ENCODE assay signal across 25 mouse cellular contexts in genomic region chr8:13593340-13593739, GRCm38 (mm10). TPM values are rescaled to one million over a fixed set of nuclear protein-coding genes. Genes with fewer than 3 reads are reported as not detected.
A peak's percentile ranks its signal among the peaks of the same experiment; 100 is the strongest.
DNase-seq lines count a peak whose midpoint lies in the region; ATAC-seq and TF ChIP-seq lines count a peak whose summit lies in the region.
"Had no signal": no experiment of that assay in that cellular context is flagged by ENCODE, and none has a peak within 500 bp of the region (broad histone marks: within the 10 kb centered on the region; RNA-seq: fewer than 3 reads in every experiment).

No protein-coding gene starts in this region.

- H3K4me1 ChIP-seq in forebrain, embryonic 15.5 days, result no peaks in the 10 kb centered on the region
- H3K4me1 ChIP-seq: hindbrain, embryonic 12.5 days; midbrain, embryonic 10.5 days had no signal

- intact Hi-C loops in gastrocnemius, adult 2 months (cut with DNase I), result no loop called here

- no peak for TF ChIP-seq POLR2A in myocyte (IDR thresholded peaks at IDR 0.05; ENCODE audit: insufficient read length, low read depth)

- 87% methylated on average over 8 of the region's 8 CpGs for WGBS in forebrain, embryonic 15.5 days

- peak overlapping the region; percentile 21 for H3K4me2 ChIP-seq in myocyte (ENCODE audit: low read depth)
- H3K4me2 ChIP-seq in forebrain, embryonic 15.5 days (replicated peaks), result no peak overlapping the region
- H3K4me2 ChIP-seq: hindbrain, embryonic 12.5 days had no signal

- TF ChIP-seq CTCF in gastrocnemius, adult 2 months (IDR thresholded peaks at IDR 0.05), result no peak

- no peaks in the 10 kb centered on the region for H3K9me3 ChIP-seq in forebrain, embryonic 15.5 days
- H3K9me3 ChIP-seq: hindbrain, embryonic 12.5 days; midbrain, embryonic 10.5 days had no signal

- H3K27me3 ChIP-seq in myocyte (ENCODE audit: control insufficient read depth, insufficient read depth, insufficient read length), result no peaks in the 10 kb centered on the region
- no peaks in the 10 kb centered on the region for H3K27me3 ChIP-seq in forebrain, embryonic 15.5 days
- H3K27me3 ChIP-seq: hindbrain, embryonic 12.5 days had no signal

- no peak overlapping the region for H3K4me3 ChIP-seq in gastrocnemius, adult 2 months
- no peak overlapping the region for H3K4me3 ChIP-seq in myocyte
- H3K4me3 ChIP-seq in forebrain, embryonic 15.5 days, result no peak overlapping the region
- H3K4me3 ChIP-seq: hindbrain, embryonic 12.5 days; layer of hippocampus, adult 2 months; midbrain, embryonic 10.5 days had no signal

- peaks cover 10% of the 10 kb centered on the region for H3K36me3 ChIP-seq in myocyte (ENCODE audit: control insufficient read depth, insufficient read depth)
- peaks cover 10% of the 10 kb centered on the region for H3K36me3 ChIP-seq in forebrain, embryonic 15.5 days

- H3ac ChIP-seq in myocyte (ENCODE audit: control insufficient read depth, insufficient read length), result no peak overlapping the region

- no peak for ATAC-seq in forebrain, embryonic 15.5 days (replicated peaks)
- ATAC-seq: forebrain, embryonic 14.5 days had no signal

- H3K79me2 ChIP-seq in myocyte (ENCODE audit: control insufficient read depth, insufficient read depth), result no peaks in the 10 kb centered on the region

- H3K27ac ChIP-seq in gastrocnemius, adult 2 months, result peak overlapping the region; percentile 43; the same call in 1 of the 2 replicates
- no peak overlapping the region for H3K27ac ChIP-seq in forebrain, embryonic 15.5 days (replicated peaks)
- H3K27ac ChIP-seq: hindbrain, embryonic 12.5 days; layer of hippocampus, adult 2 months; midbrain, embryonic 10.5 days had no signal

- H3K9ac ChIP-seq in forebrain, embryonic 15.5 days (replicated peaks), result no peak overlapping the region
- H3K9ac ChIP-seq: hindbrain, embryonic 12.5 days had no signal

- DNase-seq in gastrocnemius, adult 2 months, result no peak
- DNase-seq in gastrocnemius, adult 8-10 months (ENCODE audit: low spot score in 2 of 2), result no peak
- peak; percentile 38 for DNase-seq in thymus, postnatal 4 days
- no peak for DNase-seq in thymus, postnatal 25 days
- DNase-seq in testis, postnatal 10 days (ENCODE audit: low spot score), result no peak
- DNase-seq in heart, adult 8-10 months (ENCODE audit: low spot score), result no peak
- DNase-seq: adrenal gland, adult 8-10 months; cerebellum, adult 9-10 months; left cerebral cortex, postnatal 4 days; lung, adult 18-20 months; lung, postnatal 36 days; right cerebral cortex, postnatal 25 days had no signal

TF ChIP-seq in myocyte, 11 proteins besides CTCF, POLR2A, EP300 and RAD21:
- TF ChIP-seq E2F4 (IDR thresholded peaks at IDR 0.05; ENCODE audit: insufficient read depth), result no peak
- TF ChIP-seq MYOD1 (IDR thresholded peaks at IDR 0.05; ENCODE audit: control insufficient read depth in 1 of 3, insufficient read length in 2 of 3, low read depth in 2 of 3), result peak; percentile 12 to 95 (median 25)

RNA-seq across cellular contexts. Expression of gene 1700029H14Rik, which starts 31.1 kb away (rescaled TPM):
- total RNA-seq in gastrocnemius, adult 2 months (2021), result not detected
- total RNA-seq in gastrocnemius, adult 8-10 months (2022), result not detected
- not detected for polyA plus RNA-seq in myocyte (2012; fragmentation: generic; extraction: Trizol)
- not detected in 2 replicates for polyA plus RNA-seq in forebrain, embryonic 15.5 days (2015; fragmentation: Nextera tagmentation; extraction: Ambion mirVana)
- not detected for total RNA-seq in heart, adult 8-10 months (2022)
- total RNA-seq: adrenal gland, adult 8-10 months; granulocyte monocyte progenitor cell, adult 5-6 weeks; layer of hippocampus, adult 2 months; left cerebral cortex, adult 18-20 months; left cerebral cortex, postnatal 4 days; liver, adult 2 months had no signal
- polyA plus RNA-seq: forebrain, embryonic 14.5 days; heart, embryonic 16.5 days; hindbrain, embryonic 12.5 days; intestine, embryonic 14.5 days; kidney, embryonic 16.5 days; liver, adult 2 months; midbrain, embryonic 10.5 days; neural tube, embryonic 14.5 days had no signal
